Mouse (Mus musculus) lung, adult 10 weeks (tissue): ENCODE results near the gene Ttc12. TPM values are rescaled to one million over a fixed set of nuclear protein-coding genes. Genes with fewer than 3 reads are reported as not detected.

Experiments used
- polyA plus RNA-seq: library from polyadenylated mRNA; stranded (reverse); fragments of 350-450 nt; fragmentation: Illumina TruSeq; extraction: RNeasy Lipid Tissue Mini Kit (QIAGEN cat#74804); gene quantifications from one replicate; pipeline ENCODE4 v1.2.3, GENCODE M21; 2014; ENCODE audit warnings: low read depth, low replicate concordance; ENCODE audit not compliant: insufficient read depth

The Ttc12 gene
- 5.9 TPM for polyA plus RNA-seq

DNA sequence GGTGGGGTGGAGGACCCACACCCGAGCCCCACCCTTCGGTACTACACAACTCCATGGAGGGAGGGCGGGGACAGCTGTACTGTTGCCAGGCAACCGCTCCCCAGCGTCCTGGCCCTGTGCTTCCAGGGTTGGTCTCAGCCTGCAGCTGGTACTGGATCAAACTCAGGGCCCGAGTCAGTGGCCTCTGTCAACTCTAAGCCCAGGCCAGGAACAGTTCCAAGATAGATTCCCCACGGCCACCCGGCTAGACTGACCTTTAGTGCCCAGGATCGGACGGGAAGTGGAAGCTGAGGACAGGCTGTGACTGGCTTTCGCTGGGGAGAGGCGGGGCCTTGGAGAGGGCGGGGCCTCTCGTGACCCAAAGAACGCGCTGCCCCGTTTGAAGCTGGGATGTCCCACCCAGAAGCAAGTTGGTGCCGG, at the start of gene Ttc12:
TSS of gene Ttc12 (minus strand) at position 334 of the 420 bp plus-strand sequence.

DNA sequence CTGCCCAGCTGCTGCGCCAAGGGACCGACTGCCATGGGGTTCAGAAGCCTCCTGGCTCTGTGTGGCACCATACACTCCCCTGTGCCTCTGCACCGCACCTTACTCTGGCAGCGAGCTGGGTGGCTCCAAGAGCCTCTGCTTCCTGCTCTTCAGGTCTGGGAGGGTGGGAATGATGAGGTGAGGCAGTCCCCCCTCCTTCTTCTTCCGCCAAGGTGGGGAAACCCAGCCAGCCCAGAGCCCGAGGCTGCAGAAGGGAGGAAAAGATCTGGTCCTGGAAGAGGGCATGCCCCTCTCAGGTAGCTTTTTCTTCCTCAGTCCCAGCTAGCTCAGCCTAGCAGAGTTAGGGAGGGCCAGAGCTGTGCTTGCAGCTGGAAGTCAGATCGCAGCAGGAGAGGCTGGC, 59.1 kb downstream of the Ttc12 start, which contains the start of gene Ankk1:
TSS of gene Ankk1 (minus strand) at position 101 of the 400 bp plus-strand sequence.

Other genes starting within 250 kb of the Ttc12 start
- gene Gm4894, start 235.7 kb downstream of the Ttc12 start, polyA plus RNA-seq = not detected
- not detected for gene Drd2, start 145.6 kb downstream of the Ttc12 start, polyA plus RNA-seq
- gene Ankk1, start 59.2 kb downstream of the Ttc12 start, polyA plus RNA-seq = 0.13 TPM